Mouse (Mus musculus): ENCODE measurements around the gene Polr2e.

Polr2e gene

GRCm38 (mm10) chr10:80035686-80036085, 3.9 kb downstream of the Polr2e start:
- DNase-seq (ENCODE audit: low read depth, low spot score): no peak

- no peak for DNase-seq (ENCODE audit: low read depth, low spot score)
Measured at GRCm38 (mm10) chr10:80035148-80035547, 4.4 kb downstream of the Polr2e start.

- peak; percentile 57 for DNase-seq (ENCODE audit: low read depth, low spot score)
Measured at GRCm38 (mm10) chr10:80033511-80034391, 5.8 kb downstream of the Polr2e start.

GRCm38 (mm10) chr10:80032799-80033480, 6.7 kb downstream of the Polr2e start:
- peak; percentile 54 for DNase-seq (ENCODE audit: low read depth, low spot score)

GRCm38 (mm10) chr10:80030736-80031135, 8.9 kb downstream of the Polr2e start:
- DNase-seq (ENCODE audit: low read depth, low spot score): no peak

GRCm38 (mm10) chr10:80030191-80030590, 9.4 kb downstream of the Polr2e start:
- DNase-seq (ENCODE audit: low read depth, low spot score): no peak

DNA sequence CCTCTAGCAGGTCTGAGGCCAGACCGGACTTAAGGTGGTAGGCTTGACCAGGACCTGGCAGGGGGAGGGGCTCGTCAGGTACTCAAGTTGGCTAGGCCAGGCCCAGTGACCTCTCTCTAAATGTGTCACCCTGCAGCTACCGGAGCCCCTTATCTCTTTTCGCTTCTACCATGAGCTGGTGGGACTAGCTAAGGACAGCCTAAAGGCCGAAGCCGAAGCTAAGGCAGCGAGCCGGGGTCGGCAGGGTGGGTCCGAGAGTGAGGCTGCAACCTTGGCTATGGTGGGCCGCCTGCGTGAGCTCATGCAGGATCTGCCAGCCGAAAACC, 11.1 kb downstream of the Polr2e start:
- no peak for DNase-seq (ENCODE audit: low read depth, low spot score)

GRCm38 (mm10) chr10:80027681-80028520, 11.7 kb downstream of the Polr2e start:
- DNase-seq (ENCODE audit: low read depth, low spot score): no peak

GRCm38 (mm10) chr10:80025889-80026288, 13.7 kb downstream of the Polr2e start:
- DNase-seq (ENCODE audit: low read depth, low spot score): no peak

GRCm38 (mm10) chr10:80025463-80025862, 14.1 kb downstream of the Polr2e start:
- DNase-seq (ENCODE audit: low read depth, low spot score): no peak

DNA sequence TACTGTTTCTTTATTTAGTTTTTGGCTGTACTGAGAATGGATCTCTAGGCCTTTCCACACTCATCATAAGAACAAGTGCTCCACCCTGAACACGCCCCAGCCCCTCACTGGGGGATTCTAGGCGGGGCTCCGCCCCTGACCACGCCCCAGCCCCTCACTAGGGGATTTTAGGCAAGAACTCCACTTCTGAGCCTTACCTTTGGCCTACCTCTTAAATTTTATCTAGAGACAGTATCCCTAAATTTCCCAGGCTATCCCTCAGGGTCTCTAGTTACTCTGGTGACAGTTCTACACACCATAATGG, 14.6 kb downstream of the Polr2e start:
- no peak for DNase-seq (ENCODE audit: low read depth, low spot score)

DNA sequence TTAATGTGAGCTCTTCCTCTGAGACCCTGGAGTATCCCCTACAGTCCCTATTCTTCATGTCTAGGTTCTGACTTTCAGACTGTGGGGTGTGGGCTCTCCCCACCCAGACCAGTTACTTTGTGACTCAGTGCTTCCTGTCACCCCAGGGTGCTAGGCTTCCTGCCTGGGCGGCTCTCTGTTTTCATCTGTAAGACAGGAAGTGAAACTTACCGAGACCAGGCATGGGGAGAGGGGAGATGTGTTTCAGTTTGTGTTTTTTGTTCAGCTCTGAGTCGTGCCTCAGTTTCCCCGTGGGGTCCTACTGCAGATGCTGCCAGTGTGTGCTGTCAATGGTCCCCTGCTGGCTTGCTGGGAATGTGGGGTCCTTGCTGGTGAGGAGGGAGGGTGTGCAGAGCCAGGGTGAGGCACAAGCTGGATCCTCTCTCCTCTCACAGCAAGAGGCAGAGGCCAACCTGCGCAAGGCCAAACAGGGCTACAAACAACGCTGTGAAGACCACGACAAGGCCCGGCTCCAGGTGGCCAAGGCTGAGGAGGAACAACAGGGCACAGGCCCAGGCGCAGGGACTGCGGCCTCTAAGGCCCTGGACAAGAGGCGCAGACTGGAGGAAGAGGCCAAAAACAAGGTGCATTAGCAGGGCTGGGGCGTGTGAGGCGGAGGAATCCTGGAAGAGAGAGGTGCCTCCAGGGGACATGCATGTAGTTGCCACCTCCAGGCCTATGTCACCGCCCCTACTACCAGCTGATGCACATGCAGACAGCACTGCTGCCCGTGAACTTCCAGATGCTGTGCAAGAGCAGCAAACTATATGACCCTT, 15.2 kb downstream of the Polr2e start:
- no peak for DNase-seq (ENCODE audit: low read depth, low spot score)

GRCm38 (mm10) chr10:80023758-80024157, 15.8 kb downstream of the Polr2e start:
- no peak for DNase-seq (ENCODE audit: low read depth, low spot score)

GRCm38 (mm10) chr10:80022806-80023205, 16.8 kb downstream of the Polr2e start:
- no peak for DNase-seq (ENCODE audit: low read depth, low spot score)

DNA sequence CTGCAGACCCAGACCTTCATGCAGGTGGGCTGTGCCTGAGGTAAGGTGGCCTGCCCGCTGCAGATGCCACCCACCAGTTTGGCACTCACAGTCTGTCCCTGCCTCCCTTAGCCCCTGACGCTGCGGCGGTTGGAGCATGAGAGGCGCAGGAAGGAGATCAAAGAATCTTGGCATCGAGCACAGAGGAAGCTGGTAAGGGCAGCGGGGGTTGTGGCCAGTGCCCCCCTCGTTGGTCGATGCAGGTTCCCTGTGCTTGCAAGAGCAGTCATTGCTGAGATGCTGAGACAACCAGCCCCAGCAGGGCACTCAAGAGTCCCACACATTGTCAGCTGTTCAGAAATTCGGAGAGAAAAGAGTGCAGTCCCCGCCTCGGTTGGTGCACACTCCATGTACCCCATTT, 17.4 kb downstream of the Polr2e start:
- DNase-seq (ENCODE audit: low read depth, low spot score): no peak

DNA sequence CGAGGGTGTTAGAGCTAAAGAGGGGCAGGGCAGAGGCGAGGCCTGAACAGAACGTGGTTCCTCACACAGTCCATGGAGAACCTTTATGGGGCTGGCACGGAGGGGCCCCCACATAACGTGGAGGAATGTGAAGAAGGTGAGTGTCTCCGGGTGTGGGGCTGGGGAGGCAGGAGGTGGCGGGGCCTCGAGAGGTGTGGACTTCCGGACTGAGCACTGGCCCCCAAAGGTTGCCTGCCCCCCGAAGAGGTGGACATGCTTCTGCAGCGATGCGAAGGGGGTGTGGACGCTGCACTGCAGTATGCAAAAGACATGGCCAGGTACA, 18.3 kb downstream of the Polr2e start:
- no peak for DNase-seq (ENCODE audit: low read depth, low spot score)

- DNase-seq (ENCODE audit: low read depth, low spot score): no peak
Measured at GRCm38 (mm10) chr10:80020603-80021319, 18.8 kb downstream of the Polr2e start.

GRCm38 (mm10) chr10:80020191-80020590, 19.4 kb downstream of the Polr2e start:
- no peak for DNase-seq (ENCODE audit: low read depth, low spot score)

DNA sequence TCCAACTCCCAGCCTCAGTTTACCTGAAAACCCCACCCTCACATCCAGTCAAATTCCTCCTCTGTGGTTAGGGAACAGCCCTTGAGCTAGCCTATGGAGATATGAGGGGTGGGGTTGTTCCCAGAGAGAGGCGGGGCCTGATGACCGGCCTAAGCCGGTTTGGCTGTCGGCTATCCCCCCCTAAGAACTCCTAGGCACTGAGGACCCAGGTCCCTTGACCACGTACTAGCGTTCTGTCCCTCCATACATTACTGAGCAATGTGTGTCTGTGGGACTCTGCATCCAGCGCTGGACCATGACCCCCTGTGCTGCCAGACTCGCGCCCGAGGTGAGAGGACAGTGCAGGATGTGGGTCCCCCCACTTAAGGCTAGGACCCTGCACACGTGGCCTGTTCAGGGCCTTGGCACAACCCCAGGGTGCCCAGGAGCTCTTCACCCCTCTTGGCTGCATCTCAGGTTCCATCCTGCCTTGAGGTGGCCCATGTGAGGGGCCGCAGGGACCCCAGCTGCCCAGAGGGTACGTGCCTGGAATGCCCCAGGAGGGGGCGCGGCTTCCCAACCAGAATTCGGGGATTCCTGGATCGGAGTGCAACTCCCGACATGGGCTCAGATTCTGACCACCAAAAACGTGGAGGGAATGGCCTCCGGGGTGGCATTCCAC, 20.0 kb downstream of the Polr2e start:
- DNase-seq (ENCODE audit: low read depth, low spot score): no peak

DNA sequence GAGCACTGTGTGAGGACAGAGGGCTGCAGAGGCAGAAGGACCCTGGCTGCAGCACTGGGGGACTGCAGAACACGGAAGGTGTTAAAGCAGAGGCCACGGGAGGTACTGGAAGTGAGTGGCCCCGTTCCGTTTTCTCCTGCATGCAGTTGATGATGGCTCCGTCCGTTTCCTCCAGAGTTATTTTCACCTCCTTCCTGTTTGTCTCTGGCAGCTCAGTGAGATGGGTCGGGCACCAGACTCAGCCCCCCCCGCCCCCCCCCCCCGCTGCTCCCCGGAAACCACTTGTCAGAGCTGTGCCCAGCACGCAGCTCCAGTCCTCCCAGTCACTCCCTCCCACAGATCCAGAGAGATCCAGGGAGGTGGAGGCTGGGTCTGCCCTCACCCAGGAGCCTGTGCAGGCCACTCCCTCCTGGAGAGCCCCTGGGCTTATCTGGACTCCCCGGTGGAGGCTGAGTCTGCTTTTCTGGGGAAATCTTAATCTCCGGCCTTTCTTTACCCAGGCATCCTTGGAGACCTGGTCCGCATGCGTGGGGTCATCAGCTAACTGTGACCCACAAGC, 20.8 kb downstream of the Polr2e start:
- no peak for DNase-seq (ENCODE audit: low read depth, low spot score)

All from skeletal muscle tissue, adult 2 months (tissue).